Mouse (Mus musculus): ENCODE data around the gene Stk25. TPM values are rescaled to one million over a fixed set of nuclear protein-coding genes. Genes with fewer than 3 reads are reported as not detected.

Stk25 gene
- polyA plus RNA-seq, 1 experiment, result 115 TPM

DNA sequence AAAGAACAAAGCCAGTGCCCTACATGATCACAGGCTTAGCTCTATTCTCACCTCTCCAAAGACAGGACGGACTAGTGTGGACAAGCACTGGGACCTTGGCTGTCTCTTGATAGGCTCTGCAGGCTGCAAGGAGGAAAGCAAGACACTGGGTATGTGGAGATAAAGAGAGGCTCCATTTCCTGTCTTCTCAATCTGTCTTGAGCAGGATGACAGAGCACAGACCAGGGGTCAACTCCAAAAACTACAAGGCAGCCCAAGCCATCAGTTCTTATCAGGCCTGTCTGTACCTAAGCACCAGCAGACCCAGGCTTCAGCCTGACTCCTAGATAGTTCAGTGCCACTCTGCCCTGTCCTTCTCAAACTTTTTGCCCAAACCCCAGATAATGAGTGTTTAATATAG lies 34.0 kb downstream of the Stk25 start:
- H3K4me3 ChIP-seq (ENCODE audit: insufficient read depth, low read length), result no peak overlapping the region
- TF ChIP-seq CTCF (IDR thresholded peaks at IDR 0.05; ENCODE audit: borderline replicate concordance, insufficient read depth, low read length), result no peak
- TF ChIP-seq POLR2A (IDR thresholded peaks at IDR 0.05; ENCODE audit: low read depth, low read length), result no peak
- no peaks in the 10 kb centered on the region for H3K4me1 ChIP-seq (ENCODE audit: control insufficient read depth, insufficient read depth, low read length)
- H3K27ac ChIP-seq (ENCODE audit: insufficient read depth, low read length), result no peak overlapping the region

DNA sequence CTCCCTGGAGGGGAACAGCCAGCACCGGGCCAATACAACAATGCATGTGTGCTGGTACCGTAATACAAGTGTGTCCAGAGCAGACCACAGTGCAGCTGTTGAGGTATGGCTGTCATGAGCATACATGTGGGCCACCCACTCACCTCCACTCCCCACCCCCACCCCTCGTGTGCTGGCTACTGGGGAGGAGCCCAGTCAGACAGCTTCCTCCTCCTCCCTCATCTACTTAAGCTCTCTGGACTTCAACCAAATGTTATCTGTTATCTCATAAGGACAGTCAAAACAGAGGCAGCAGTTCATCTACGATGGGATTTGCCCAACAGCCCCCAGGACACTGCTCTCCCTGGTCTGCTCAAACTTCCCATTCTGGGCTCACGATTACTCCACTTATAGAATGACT lies 39.5 kb downstream of the Stk25 start:
- Histone ChIP-seq H3K4me3 (ENCODE audit: insufficient read depth, low read length) (no peak overlapping the region), H3K27ac (ENCODE audit: insufficient read depth, low read length) (peak overlapping the region; percentile 82), H3K4me1 (ENCODE audit: control insufficient read depth, insufficient read depth, low read length) (peaks cover 9% of the 10 kb centered on the region; the same call in 1 of the 2 replicates)
- no peak for TF ChIP-seq POLR2A (IDR thresholded peaks at IDR 0.05; ENCODE audit: low read depth, low read length)
- TF ChIP-seq CTCF (IDR thresholded peaks at IDR 0.05; ENCODE audit: borderline replicate concordance, insufficient read depth, low read length), result no peak

DNA sequence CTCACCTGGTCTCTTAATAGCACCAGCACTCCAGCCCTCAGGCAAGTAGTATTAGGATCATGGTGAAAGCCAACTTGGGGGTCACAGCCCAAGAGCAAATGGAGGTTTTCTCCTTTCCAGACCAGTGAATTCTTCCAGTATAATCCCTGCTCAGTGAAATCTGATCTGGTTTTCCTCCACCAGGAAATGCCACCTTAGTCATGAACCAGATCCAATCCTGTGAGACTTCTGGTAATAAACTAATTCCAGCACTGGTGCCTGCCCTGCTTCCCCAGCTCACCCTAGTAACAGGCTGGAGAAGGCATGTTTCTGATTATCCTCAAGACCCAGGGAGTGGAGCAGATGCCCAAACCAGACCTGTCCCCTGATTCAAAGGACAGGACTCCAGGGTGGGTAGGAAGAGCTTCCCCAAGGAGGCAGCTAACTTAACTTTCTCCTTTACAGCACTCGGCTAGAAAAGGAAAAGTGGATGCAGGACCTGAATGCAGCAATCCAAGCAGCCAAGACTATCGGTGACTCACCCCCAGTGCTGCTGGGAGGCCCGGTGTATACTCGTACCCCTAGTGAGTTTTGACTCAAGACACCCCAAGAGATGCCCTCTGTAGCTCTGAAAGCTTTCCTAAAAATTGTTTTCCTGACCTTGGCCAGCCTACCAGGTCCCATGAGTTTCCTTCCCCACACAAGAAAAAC lies 40.3 kb downstream of the Stk25 start:
- Histone ChIP-seq H3K4me1 (ENCODE audit: control insufficient read depth, insufficient read depth, low read length) (peaks cover 9% of the 10 kb centered on the region; the same call in 1 of the 2 replicates), H3K4me3 (ENCODE audit: insufficient read depth, low read length) (no peak overlapping the region), H3K27ac (ENCODE audit: insufficient read depth, low read length) (peak overlapping the region; percentile 82)
- TF ChIP-seq POLR2A (IDR thresholded peaks at IDR 0.05; ENCODE audit: low read depth, low read length) (no peak), CTCF (IDR thresholded peaks at IDR 0.05; ENCODE audit: borderline replicate concordance, insufficient read depth, low read length) (no peak)

DNA sequence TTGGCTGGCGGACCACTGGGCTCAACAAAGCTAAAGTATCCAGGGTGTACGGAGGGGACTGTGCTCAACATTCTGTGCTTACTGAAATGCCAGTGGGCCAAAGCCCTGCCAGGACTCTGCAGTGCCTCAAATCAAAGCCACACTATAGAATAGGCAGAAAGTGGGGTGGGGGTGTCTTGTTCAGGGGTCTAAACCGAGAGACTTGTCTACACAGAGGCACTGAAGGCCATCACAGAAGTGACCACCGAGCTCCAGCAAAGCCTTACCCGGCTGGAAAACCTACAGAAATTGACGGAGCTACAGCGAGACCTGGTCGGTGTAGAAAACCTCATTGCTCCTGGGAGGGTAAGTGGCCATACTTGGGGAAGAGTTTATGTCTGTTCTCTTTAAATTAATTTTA lies 48.7 kb downstream of the Stk25 start:
- no peak overlapping the region for H3K27ac ChIP-seq (ENCODE audit: insufficient read depth, low read length)
- H3K4me1 ChIP-seq (ENCODE audit: control insufficient read depth, insufficient read depth, low read length), result no peaks in the 10 kb centered on the region
- TF ChIP-seq POLR2A (IDR thresholded peaks at IDR 0.05; ENCODE audit: low read depth, low read length), result no peak
- TF ChIP-seq CTCF (IDR thresholded peaks at IDR 0.05; ENCODE audit: borderline replicate concordance, insufficient read depth, low read length), result no peak
- H3K4me3 ChIP-seq (ENCODE audit: insufficient read depth, low read length), result no peak overlapping the region

DNA sequence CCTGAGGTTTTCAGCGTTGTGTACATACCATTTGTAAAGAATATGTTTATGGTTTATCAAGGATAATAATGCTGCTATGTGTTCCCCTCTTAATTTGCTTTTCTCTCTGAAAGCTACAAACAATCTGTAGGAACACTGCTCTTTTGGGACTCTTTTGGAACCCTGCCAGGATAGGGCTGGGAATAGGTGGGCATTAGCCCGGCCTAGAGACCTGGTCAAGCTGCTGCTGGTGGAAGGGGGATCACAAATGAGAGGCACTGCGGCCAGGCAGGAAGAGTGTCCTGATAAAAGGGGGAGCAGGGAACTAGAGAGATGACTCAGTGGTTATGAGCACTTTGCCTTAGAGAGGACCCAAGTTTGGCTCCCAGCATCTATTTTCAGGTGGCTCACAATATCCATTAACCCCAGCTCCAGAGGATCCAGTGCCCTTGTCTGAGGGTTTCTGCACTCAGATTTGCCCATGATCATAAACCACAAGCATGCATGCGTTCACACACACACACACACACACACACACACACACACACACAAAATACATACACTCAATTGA lies 49.7 kb downstream of the Stk25 start:
- H3K4me1 ChIP-seq (ENCODE audit: control insufficient read depth, insufficient read depth, low read length), result no peaks in the 10 kb centered on the region
- no peak overlapping the region for H3K27ac ChIP-seq (ENCODE audit: insufficient read depth, low read length)
- no peak overlapping the region for H3K4me3 ChIP-seq (ENCODE audit: insufficient read depth, low read length)
- TF ChIP-seq POLR2A (IDR thresholded peaks at IDR 0.05; ENCODE audit: low read depth, low read length), result no peak
- no peak for TF ChIP-seq CTCF (IDR thresholded peaks at IDR 0.05; ENCODE audit: borderline replicate concordance, insufficient read depth, low read length)

DNA sequence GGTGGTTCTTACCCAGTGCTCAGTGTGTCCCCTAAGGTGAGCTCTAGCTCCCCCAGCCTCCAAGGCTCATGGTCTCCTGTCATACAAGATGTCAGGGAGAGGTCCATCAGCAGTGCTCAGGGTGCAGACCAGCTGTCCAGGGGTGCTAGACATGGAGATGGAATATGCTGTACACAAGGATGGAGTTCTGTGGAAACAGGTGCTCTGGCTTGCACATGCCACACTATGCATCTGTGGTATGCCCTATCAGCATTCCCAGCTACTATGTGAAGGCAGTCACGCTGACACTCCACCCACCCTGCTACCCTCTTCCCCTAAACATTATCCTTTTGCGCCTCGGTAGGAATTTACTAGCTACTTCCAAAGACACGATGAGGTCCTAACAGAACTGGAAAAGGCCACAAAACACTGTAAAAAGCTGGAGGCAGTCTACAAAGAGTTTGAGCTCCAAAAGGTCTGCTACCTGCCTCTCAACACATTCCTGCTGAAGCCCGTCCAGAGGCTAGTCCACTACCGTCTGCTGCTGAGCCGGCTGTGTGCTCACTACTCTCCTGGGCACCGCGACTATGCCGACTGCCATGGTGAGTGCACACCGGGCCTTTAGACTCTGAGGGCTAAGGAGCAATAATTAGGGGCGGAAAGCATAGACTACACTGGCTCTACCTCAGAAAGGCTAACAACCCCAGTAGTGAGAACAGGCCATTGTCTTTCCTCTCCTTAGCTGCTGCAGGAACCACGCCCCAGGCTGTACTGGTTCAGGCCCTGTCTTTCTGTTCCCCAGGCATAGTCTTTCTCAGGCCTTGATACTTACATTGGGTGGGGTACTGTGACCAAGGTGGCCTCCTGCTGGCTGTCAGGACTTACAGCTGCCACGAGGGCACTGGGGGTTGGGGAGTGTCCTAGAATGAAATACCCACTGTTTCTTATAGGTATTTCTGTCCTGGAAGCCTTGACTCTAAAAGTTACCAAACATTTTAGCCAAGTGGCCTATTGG lies 51.1 kb downstream of the Stk25 start:
- Histone ChIP-seq H3K4me1 (ENCODE audit: control insufficient read depth, insufficient read depth, low read length) (no peaks in the 10 kb centered on the region), H3K27ac (ENCODE audit: insufficient read depth, low read length) (no peak overlapping the region)

DNA sequence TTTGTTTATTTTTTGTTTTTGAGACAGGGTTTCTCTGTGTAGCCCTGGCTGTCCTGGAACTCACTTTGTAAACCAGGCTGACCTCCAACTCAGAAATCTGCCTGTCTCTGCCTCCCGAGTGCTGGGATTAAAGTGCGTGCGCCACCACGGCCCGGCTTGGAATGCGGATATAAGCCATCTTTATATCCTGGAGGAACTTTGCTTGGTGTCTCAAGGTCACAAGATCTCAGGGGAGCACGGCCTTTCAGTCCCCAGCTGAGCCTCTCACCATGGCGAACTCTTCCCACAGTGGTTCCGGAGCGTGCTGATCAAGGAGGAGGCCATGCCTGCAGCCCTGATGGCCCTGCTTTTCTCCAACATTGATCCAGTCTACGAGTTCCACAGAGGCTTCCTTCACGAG lies 54.5 kb downstream of the Stk25 start:
- no peaks in the 10 kb centered on the region for H3K4me1 ChIP-seq (ENCODE audit: control insufficient read depth, insufficient read depth, low read length)
- H3K4me3 ChIP-seq (ENCODE audit: insufficient read depth, low read length), result no peak overlapping the region
- no peak overlapping the region for H3K27ac ChIP-seq (ENCODE audit: insufficient read depth, low read length)
- no peak for TF ChIP-seq POLR2A (IDR thresholded peaks at IDR 0.05; ENCODE audit: low read depth, low read length)
- TF ChIP-seq CTCF (IDR thresholded peaks at IDR 0.05; ENCODE audit: borderline replicate concordance, insufficient read depth, low read length), result no peak

More for the DNA sequence above, 51.1 kb downstream of the Stk25 start:
- H3K4me3 ChIP-seq (ENCODE audit: insufficient read depth, low read length), result no peak overlapping the region
- TF ChIP-seq POLR2A (IDR thresholded peaks at IDR 0.05; ENCODE audit: low read depth, low read length) (no peak), CTCF (IDR thresholded peaks at IDR 0.05; ENCODE audit: borderline replicate concordance, insufficient read depth, low read length) (no peak)

DNA sequence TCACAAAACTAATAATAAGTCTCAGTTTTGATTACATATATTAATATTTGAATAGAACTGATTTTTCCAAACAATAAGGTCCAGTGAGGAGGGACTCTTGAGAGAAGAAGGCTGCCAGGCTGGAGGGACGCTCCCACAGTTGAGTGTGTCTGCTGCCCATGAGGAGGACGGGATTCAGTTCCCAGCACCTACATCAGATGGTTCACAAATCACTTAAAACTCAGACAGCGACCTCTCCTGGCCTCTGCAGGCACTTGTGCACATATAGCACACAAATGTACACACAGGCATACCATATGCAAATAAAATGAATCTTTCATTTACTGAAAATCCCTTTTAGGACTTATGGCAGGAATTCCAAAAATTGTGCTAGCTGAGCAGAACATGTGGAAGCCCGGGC lies 55.5 kb downstream of the Stk25 start:
- H3K4me1 ChIP-seq (ENCODE audit: control insufficient read depth, insufficient read depth, low read length), result no peaks in the 10 kb centered on the region
- no peak overlapping the region for H3K27ac ChIP-seq (ENCODE audit: insufficient read depth, low read length)
- TF ChIP-seq CTCF (IDR thresholded peaks at IDR 0.05; ENCODE audit: borderline replicate concordance, insufficient read depth, low read length) (no peak), POLR2A (IDR thresholded peaks at IDR 0.05; ENCODE audit: low read depth, low read length) (no peak)
- H3K4me3 ChIP-seq (ENCODE audit: insufficient read depth, low read length), result no peak overlapping the region

DNA sequence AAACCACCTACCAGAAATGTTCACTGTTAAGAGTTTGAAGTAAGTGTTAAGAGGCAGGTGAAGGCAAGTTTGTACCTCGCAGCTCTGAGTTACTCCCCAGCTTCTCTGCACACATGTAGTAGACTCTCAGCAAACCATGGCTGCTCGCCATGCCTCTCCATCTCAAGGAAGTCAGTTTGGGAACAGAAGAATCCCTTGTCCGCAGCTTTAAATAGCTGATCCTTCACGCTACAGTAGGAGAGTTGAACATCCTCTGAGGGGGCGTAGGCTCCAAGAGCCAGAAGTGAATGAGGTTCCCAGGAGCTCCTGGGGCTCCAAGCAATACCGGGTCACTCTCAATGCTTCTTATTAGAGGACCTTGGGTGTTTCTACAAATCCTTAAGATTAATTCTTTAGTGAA lies 62.5 kb downstream of the Stk25 start:
- H3K4me1 ChIP-seq (ENCODE audit: control insufficient read depth, insufficient read depth, low read length), result no peaks in the 10 kb centered on the region
- TF ChIP-seq CTCF (IDR thresholded peaks at IDR 0.05; ENCODE audit: borderline replicate concordance, insufficient read depth, low read length) (no peak), POLR2A (IDR thresholded peaks at IDR 0.05; ENCODE audit: low read depth, low read length) (no peak)
- no peak overlapping the region for H3K27ac ChIP-seq (ENCODE audit: insufficient read depth, low read length)
- H3K4me3 ChIP-seq (ENCODE audit: insufficient read depth, low read length), result no peak overlapping the region
